Mouse (Mus musculus) heart, adult 2 months (tissue): Measurements from ENCODE around the gene Gclc.

ENCODE experiments used
- CTCF ChIP-seq: fragments of 200-600 bp; IDR thresholded peaks from 2 replicates; pipeline ENCODE4 v1.8.1; 2022; ENCODE audit warnings: antibody characterized with exemption, mild to moderate bottlenecking, moderate library complexity
- POLR2A ChIP-seq: fragments of 200-500 bp; IDR thresholded peaks from 2 replicates; pipeline ENCODE4 v1.6.1; 2011; ENCODE audit warnings: mild to moderate bottlenecking, low read depth, low read length, control low read depth; ENCODE audit not compliant: insufficient read depth

DNA sequence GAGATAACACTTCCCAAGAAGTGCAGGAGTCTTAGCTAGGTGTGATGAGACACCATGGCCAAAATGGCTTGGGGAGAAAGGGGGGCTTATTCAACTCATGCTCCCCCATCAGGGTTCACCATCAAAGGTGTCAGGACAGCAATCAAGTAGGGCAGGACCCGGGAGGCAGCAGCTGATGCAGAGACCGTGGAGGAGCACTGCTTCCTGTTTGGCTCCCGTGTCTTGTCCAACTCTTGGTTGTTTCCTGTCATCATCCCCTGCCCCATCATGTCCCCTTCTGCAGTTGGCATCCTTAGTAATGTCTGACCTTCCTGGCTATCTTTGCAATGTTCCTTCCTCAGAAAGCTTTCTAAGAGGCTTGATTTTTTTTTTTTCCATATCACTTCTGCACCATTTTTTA, 41.5 kb upstream of the Gclc start:
- TF ChIP-seq CTCF (no peak), POLR2A (no peak)
